Mouse (Mus musculus) neural tube, embryonic 12.5 days (tissue): ENCODE data around the gene Zar1l. TPM values are rescaled to one million over a fixed set of nuclear protein-coding genes. Genes with fewer than 3 reads are reported as not detected.
A peak's percentile ranks its signal among the peaks of the same experiment; 100 is the strongest.
"Not testable (repeated sequence)": the region's sequence is repeated elsewhere in the genome, so short reads cannot be mapped to it uniquely, and the experiment has no call there.

Experiments used
- ATAC-seq: fragments of 200-750 bp; cut with Nextera tagmentation; 2 replicates; pipeline ENCODE4 v1.8.0; 2017; ENCODE audit warnings: low read depth, mild to moderate bottlenecking, moderate TSS enrichment, moderate library complexity; ENCODE audit not compliant: low FRiP score
- H3K27ac ChIP-seq: fragments of 300-500 bp; sonication (generic); 2 replicates; pipeline ENCODE4 v1.5.1; 2016
- H3K27me3 ChIP-seq: fragments of 300-500 bp; sonication (generic); replicated peaks from 2 replicates; pipeline ENCODE4 v1.6.1; 2016; ENCODE audit warnings: mild to moderate bottlenecking
- H3K36me3 ChIP-seq: fragments of 300-500 bp; sonication (generic); 2 replicates; pipeline ENCODE4 v1.6.1; 2016; ENCODE audit warnings: mild to moderate bottlenecking
- H3K4me1 ChIP-seq: fragments of 300-500 bp; sonication (generic); 2 replicates; pipeline ENCODE4 v1.6.1; 2016
- H3K4me2 ChIP-seq: fragments of 300-500 bp; sonication (generic); replicated peaks from 2 replicates; pipeline ENCODE4 v1.6.1; 2016; ENCODE audit warnings: mild to moderate bottlenecking
- H3K4me3 ChIP-seq: fragments of 300-500 bp; sonication (generic); 2 replicates; pipeline ENCODE4 v1.5.1; 2016
- H3K9ac ChIP-seq: fragments of 300-500 bp; sonication (generic); 2 replicates; pipeline ENCODE4 v1.6.1; 2016; ENCODE audit warnings: mild to moderate bottlenecking
- H3K9me3 ChIP-seq: fragments of 300-500 bp; sonication (generic); 2 replicates; pipeline ENCODE4 v1.6.1; 2016; ENCODE audit warnings: mild to moderate bottlenecking
- WGBS: fragments of 180-500 bp; shearing (Covaris S2); methylation state at CpG from one replicate; pipeline ENCODE4 v1.1.7; 2016; 5-methylcytosine and 5-hydroxymethylcytosine counted together
- polyA plus RNA-seq: library from polyadenylated mRNA; unstranded; fragments of >200 nt; fragmentation: Nextera tagmentation; extraction: Ambion mirVana; gene quantifications from 2 replicates; pipeline ENCODE4 v1.2.1, GENCODE M21; 2016

Gene Zar1l
- polyA plus RNA-seq, 1 experiment from 2014 or later, result not detected

- Histone ChIP-seq H3K9ac (peak within 1 kb of the TSS; percentile 84), H3K27ac (no peak within 1 kb of the TSS), H3K36me3 (no peaks in the 10 kb centered on the region), H3K4me1 (peaks cover 3% of the 10 kb centered on the region; the same call in 1 of the 2 replicates), H3K27me3 (no peaks in the 10 kb centered on the region), H3K9me3 (no peaks in the 10 kb centered on the region), H3K4me2 (peak within 1 kb of the TSS; percentile 54), H3K4me3 (peak within 1 kb of the TSS; percentile 80)
- WGBS, result 6% methylated on average over 63 of the region's 63 CpGs
- peak; percentile 96 for ATAC-seq
These were observed 4.2 kb upstream of the Zar1l start, which contains the start of gene Brca2 for GRCm38 (mm10) chr5:150521937-150522866. Gene Brca2 (plus strand): TSS chr5:150522630.

DNA sequence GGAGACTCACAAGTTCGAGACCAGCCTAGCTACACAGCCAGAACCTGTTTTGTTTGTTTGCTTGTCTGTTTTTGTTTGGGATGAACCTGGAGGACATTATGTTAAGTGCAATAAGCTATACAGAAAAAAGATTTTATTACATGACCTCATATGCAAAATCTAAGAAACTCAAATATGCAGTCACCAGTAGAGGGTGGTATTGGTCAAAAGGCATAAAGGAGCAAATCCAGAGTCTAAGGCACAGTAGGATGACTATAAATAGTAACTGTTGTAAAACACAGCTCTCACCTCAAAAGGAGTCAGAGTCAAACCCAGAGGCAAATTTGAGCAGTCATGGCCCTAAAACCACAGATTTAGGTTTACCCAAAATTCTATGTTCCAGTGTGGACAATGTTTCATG is 1.6 kb upstream of the Zar1l start:
- Histone ChIP-seq H3K4me2 (no peak overlapping the region), H3K4me3 (no peak overlapping the region), H3K9me3 (no peaks in the 10 kb centered on the region), H3K36me3 (no peaks in the 10 kb centered on the region), H3K27me3 (no peaks in the 10 kb centered on the region), H3K4me1 (peaks cover 3% of the 10 kb centered on the region; the same call in 1 of the 2 replicates), H3K27ac (no peak overlapping the region), H3K9ac (no peak overlapping the region)
- 87% methylated on average over 1 of the region's 1 CpGs for WGBS
- no peak for ATAC-seq

- WGBS, result 86% methylated on average over 1 of the region's 1 CpGs
These were observed 3.9 kb downstream of the Zar1l start for GRCm38 (mm10) chr5:150514027-150514426.

GRCm38 (mm10) chr5:150513264-150513663 is 4.7 kb downstream of the Zar1l start:
- Histone ChIP-seq H3K27ac (no peak overlapping the region), H3K27me3 (no peaks in the 10 kb centered on the region), H3K4me1 (no peaks in the 10 kb centered on the region), H3K4me3 (no peak overlapping the region), H3K36me3 (no peaks in the 10 kb centered on the region), H3K9me3 (no peaks in the 10 kb centered on the region), H3K9ac (no peak overlapping the region), H3K4me2 (no peak overlapping the region)
- WGBS, result 78% methylated on average over 4 of the region's 4 CpGs
- ATAC-seq, result no peak

More at GRCm38 (mm10) chr5:150514027-150514426, 3.9 kb downstream of the Zar1l start:
- Histone ChIP-seq H3K4me2 (no peak overlapping the region), H3K4me3 (no peak overlapping the region), H3K4me1 (no peaks in the 10 kb centered on the region), H3K9me3 (no peaks in the 10 kb centered on the region), H3K27ac (no peak overlapping the region), H3K27me3 (no peaks in the 10 kb centered on the region), H3K9ac (no peak overlapping the region), H3K36me3 (no peaks in the 10 kb centered on the region)
- no peak for ATAC-seq

DNA sequence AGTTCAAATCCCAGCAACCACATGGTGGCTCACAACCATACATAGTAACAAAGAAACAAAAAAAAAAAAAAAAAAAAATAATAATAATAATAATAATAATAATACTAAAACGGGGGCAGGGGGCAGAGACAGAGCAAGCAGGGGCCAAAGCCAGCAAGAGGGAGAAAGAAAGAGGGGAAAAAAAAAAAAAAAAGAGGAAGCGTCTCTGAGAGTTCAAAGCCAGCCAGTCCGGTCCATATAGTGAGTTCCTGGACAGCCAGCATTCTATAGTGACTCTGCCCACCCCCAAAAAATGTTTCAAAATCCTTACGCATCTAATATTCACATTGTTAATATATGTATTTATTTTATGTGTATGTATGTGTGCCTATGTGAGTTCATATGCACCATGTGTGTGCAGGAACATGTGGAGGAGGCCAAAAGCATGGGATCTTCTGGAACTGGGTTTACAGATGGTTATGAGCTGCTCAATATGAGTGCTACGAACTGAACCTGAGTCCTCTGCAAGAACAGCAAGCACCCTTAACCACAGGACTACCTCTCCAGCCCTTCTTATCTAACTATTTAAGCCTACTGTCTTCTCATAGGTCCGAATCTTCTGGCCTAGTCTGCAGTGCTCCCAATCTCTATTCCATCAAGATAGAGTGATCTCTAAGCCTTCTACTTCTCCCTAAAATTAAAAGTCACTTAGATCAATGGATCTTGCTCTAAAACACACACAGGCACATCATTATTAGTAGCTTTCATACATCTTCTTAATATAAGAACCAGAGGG is 7.3 kb downstream of the Zar1l start:
- Histone ChIP-seq H3K4me1 (no peaks in the 10 kb centered on the region), H3K27me3 (no peaks in the 10 kb centered on the region), H3K9ac (no peak overlapping the region), H3K4me3 (no peak overlapping the region), H3K36me3 (no peaks in the 10 kb centered on the region), H3K9me3 (no peaks in the 10 kb centered on the region), H3K4me2 (no peak overlapping the region), H3K27ac (no peak overlapping the region)
- WGBS, result 88% methylated on average over 6 of the region's 6 CpGs
- ATAC-seq, result no peak

DNA sequence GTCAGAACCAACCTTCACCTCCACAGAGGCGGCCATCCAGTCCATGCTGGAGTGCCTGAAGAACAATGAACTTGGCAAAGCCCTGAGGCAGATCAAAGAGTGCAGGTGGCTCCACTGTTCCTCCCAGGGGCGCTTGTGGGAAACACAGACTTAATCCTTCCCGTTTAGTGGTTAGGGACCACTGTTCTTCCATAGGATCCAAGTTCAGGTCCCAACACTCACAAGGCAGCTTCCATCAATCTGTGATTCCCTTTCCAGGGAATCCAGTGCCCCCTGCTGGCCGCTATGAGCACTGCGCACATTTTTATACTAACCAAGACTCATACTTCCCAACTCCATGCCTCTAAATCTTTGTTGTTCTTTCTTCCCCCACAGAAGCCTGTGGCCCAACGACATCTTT is 22.2 kb downstream of the Zar1l start:
- Histone ChIP-seq H3K27me3 (no peaks in the 10 kb centered on the region), H3K27ac (no peak overlapping the region), H3K4me1 (no peaks in the 10 kb centered on the region), H3K9ac (no peak overlapping the region), H3K36me3 (peaks cover 10% of the 10 kb centered on the region), H3K4me3 (no peak overlapping the region), H3K4me2 (no peak overlapping the region), H3K9me3 (no peaks in the 10 kb centered on the region)
- ATAC-seq, result 0 out of 2 replicates have a peak, but pooled peaks have one; percentile 48
- 46% methylated on average over 6 of the region's 6 CpGs for WGBS

- not testable (repeated sequence) for H3K9me3 ChIP-seq
- WGBS, result 92% methylated on average over 4 of the region's 4 CpGs
These were observed 26.3 kb downstream of the Zar1l start for GRCm38 (mm10) chr5:150491573-150492173.

DNA sequence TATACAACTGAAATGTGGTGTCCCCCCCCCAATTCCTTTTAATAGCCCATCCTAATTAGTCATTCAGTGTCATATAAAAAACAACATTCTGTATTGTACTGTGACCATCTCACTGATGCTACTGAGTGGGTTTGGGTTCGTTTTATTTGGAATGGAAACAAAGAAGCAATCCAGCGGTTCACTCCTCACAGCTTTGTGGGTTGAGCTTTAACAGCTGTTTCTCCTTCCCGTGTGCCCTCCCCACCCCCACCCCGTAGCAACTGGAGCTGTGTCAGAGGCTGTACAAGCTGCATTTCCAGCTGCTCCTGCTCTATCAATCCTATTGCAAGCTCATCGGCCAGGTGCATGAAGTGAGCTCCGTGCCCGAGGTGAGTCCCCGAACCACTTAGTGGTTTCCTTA is 27.1 kb downstream of the Zar1l start:
- WGBS, result 73% methylated on average over 8 of the region's 8 CpGs
- Histone ChIP-seq H3K36me3 (peaks cover 3% of the 10 kb centered on the region), H3K27ac (no peak overlapping the region), H3K4me2 (no peak overlapping the region), H3K4me1 (no peaks in the 10 kb centered on the region), H3K4me3 (no peak overlapping the region), H3K9me3 (no peaks in the 10 kb centered on the region), H3K27me3 (no peaks in the 10 kb centered on the region), H3K9ac (no peak overlapping the region)
- ATAC-seq, result no peak

More at GRCm38 (mm10) chr5:150491573-150492173, 26.3 kb downstream of the Zar1l start:
- H3K36me3 ChIP-seq, result peaks cover 10% of the 10 kb centered on the region
- not testable (repeated sequence) for H3K9ac ChIP-seq, H3K27me3 ChIP-seq, H3K27ac ChIP-seq, ATAC-seq, H3K4me1 ChIP-seq, H3K4me3 ChIP-seq, H3K4me2 ChIP-seq

DNA sequence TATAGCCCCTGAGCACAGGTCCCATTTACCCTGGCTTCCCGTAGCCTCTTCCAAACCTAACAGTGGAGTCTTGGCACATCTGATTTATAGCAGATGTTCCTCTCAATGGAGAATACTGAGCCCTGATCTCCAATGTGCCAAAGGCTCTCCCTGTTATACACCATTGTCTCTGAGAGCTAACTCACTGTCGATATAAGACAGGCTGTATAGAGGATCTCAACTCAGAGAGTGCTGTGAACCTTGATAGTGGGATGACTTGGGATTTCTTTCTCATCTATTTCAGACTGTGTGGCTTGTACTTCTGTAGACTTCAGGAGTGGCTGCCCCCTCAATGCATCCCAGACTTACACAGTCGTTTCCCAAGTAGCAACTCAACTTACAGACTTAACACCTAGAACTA is 27.7 kb downstream of the Zar1l start:
- Histone ChIP-seq H3K9me3 (no peaks in the 10 kb centered on the region), H3K27me3 (no peaks in the 10 kb centered on the region), H3K4me3 (no peak overlapping the region), H3K9ac (no peak overlapping the region), H3K36me3 (no peaks in the 10 kb centered on the region), H3K4me2 (no peak overlapping the region), H3K27ac (no peak overlapping the region), H3K4me1 (no peaks in the 10 kb centered on the region)
- WGBS, result 80% methylated on average over 3 of the region's 3 CpGs
- ATAC-seq, result no peak

- Histone ChIP-seq H3K36me3 (peaks cover 19% of the 10 kb centered on the region; the same call in 1 of the 2 replicates), H3K4me3 (no peak overlapping the region), H3K27me3 (no peaks in the 10 kb centered on the region), H3K27ac (no peak overlapping the region), H3K4me1 (no peaks in the 10 kb centered on the region), H3K9me3 (no peaks in the 10 kb centered on the region), H3K4me2 (no peak overlapping the region), H3K9ac (no peak overlapping the region)
- 72% methylated on average over 3 of the region's 3 CpGs for WGBS
- ATAC-seq, result no peak
These were observed 32.8 kb downstream of the Zar1l start for GRCm38 (mm10) chr5:150485198-150485597.

DNA sequence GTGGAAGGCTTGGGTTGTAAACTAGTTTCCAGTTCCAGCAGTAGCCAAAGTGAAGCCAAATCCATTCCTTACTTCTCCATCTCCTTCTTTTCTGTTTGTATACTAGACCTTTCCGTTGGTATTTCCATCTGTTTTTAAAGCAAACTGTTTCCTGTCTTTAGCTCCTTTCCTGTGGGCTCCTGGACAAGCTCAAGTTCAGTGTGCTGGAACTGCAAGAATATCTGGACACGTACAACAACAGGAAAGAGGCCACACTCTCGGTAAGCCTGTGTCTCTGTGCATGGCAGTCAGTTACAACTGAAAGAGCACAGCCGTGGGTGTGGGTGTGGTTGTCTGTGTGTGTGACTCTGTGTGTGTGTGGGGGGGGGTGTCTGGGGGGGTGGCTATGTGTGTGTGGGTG is 39.4 kb downstream of the Zar1l start:
- no peak for ATAC-seq
- Histone ChIP-seq H3K9me3 (no peaks in the 10 kb centered on the region), H3K27ac (no peak overlapping the region), H3K4me2 (no peak overlapping the region), H3K36me3 (peaks cover 11% of the 10 kb centered on the region; the same call in 1 of the 2 replicates), H3K4me1 (no peaks in the 10 kb centered on the region), H3K27me3 (no peaks in the 10 kb centered on the region), H3K4me3 (no peak overlapping the region), H3K9ac (no peak overlapping the region)
- WGBS, result 76% methylated on average over 4 of the region's 4 CpGs

GRCm38 (mm10) chr5:150477364-150477763 is 40.6 kb downstream of the Zar1l start:
- Histone ChIP-seq H3K27me3 (no peaks in the 10 kb centered on the region), H3K4me3 (no peak overlapping the region), H3K4me2 (no peak overlapping the region), H3K9ac (no peak overlapping the region), H3K4me1 (no peaks in the 10 kb centered on the region), H3K36me3 (peaks cover 13% of the 10 kb centered on the region), H3K9me3 (no peaks in the 10 kb centered on the region; the same call in 1 of the 2 replicates), H3K27ac (no peak overlapping the region)
- WGBS, result 74% methylated on average over 4 of the region's 4 CpGs
- ATAC-seq, result no peak
